Mouse (Mus musculus): ENCODE data around the gene Mxra7. TPM values are rescaled to one million over a fixed set of nuclear protein-coding genes. Genes with fewer than 3 reads are reported as not detected.
"Not testable (repeated sequence)": the region's sequence is repeated elsewhere in the genome, so short reads cannot be mapped to it uniquely, and the experiment has no call there.

Gene Mxra7
- polyA plus RNA-seq, 1 experiment from 2014 or later, result 31.6 TPM

DNA sequence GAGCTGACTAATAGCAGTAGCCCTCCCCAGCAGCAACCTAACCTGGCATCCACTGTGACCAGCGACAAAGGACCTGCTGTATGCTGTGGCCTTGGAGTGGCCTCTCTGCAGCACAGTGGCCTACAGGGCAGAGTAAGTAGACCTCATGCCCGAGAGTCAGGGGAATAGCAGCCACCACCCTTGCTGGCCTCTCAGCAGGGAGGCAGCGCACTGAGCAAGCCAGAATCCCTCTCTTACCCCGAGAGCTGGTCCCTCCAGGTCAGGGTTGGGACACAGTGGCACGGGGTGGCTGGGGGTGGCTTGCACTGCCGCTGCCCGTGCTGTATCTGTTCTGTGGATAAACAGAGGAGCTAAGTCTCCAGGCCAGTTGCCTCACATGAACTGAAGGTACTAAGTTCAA lies 11.8 kb upstream of the Mxra7 start:
- no peak for DNase-seq (ENCODE audit: low spot score, missing footprints)
- H3K36me3 ChIP-seq (ENCODE audit: control insufficient read depth, insufficient read depth, low read length), result peaks cover 45% of the 10 kb centered on the region
- ATAC-seq (ENCODE audit: low FRiP score), result no peak
- H3K4me2 ChIP-seq, result no peak overlapping the region
- peak overlapping the region; percentile 16; the same call in 1 of the 2 replicates for H3K9ac ChIP-seq (ENCODE audit: low read length)
- no peak overlapping the region for H3K27ac ChIP-seq (ENCODE audit: low read depth, low read length)
- no peaks in the 10 kb centered on the region for H3K9me3 ChIP-seq (ENCODE audit: control insufficient read depth, low read length)
- 92% methylated on average over 7 of the region's 7 CpGs for WGBS
- no peaks in the 10 kb centered on the region for H3K27me3 ChIP-seq (ENCODE audit: control insufficient read depth, insufficient read depth, low read length)
- peaks cover 32% of the 10 kb centered on the region for H3K4me1 ChIP-seq (ENCODE audit: control insufficient read depth, insufficient read depth, low read length)
- no peak overlapping the region for H3K4me3 ChIP-seq (ENCODE audit: low read depth, low read length)

DNA sequence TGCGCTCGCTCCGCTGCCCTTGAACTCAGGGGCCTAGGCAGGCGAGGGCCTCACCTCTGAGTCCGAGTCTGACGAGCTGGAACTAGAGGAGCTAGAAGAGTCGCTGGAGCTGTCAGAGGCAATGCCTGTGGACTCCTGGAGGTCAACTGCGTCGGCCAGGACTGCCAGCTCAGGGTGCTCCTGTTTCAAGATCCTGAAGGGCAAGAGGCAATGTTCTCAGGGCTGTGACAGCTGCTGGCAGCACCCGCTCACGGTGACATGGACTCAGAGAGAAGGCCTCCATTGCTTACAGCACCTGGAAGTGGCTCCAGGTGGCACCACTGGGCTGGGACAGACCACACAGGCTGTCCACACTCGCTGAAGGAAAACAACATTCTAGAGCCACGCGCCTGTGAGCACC lies 11.1 kb upstream of the Mxra7 start:
- ATAC-seq (ENCODE audit: low FRiP score) (no peak), DNase-seq (ENCODE audit: low spot score, missing footprints) (no peak)
- Histone ChIP-seq H3K9me3 (ENCODE audit: control insufficient read depth, low read length) (no peaks in the 10 kb centered on the region), H3K4me2 (no peak overlapping the region), H3K36me3 (ENCODE audit: control insufficient read depth, insufficient read depth, low read length) (peaks cover 51% of the 10 kb centered on the region), H3K9ac (ENCODE audit: low read length) (no peak overlapping the region), H3K4me3 (ENCODE audit: low read depth, low read length) (no peak overlapping the region), H3K27ac (ENCODE audit: low read depth, low read length) (no peak overlapping the region), H3K4me1 (ENCODE audit: control insufficient read depth, insufficient read depth, low read length) (peaks cover 25% of the 10 kb centered on the region), H3K27me3 (ENCODE audit: control insufficient read depth, insufficient read depth, low read length) (no peaks in the 10 kb centered on the region)
- 90% methylated on average over 14 of the region's 14 CpGs for WGBS

DNA sequence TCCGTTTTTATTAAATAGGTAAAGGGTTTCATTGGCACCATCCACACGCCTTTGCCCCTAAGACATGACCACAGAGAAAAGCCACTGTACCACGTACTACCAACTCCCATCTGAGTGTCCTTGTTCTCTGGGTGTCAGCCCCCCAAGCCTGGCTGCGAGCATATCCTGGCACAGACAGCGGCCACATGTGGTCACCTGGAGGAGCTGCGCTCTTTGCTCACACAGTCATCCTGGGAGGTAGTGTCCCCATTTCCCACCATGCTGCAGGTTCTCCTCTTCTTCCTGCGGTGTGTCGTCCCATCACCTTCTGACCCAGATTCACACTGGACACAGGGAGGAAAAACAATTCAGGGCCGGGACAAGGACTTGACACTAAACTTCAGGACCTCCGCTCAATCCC lies 9.6 kb upstream of the Mxra7 start:
- peaks cover 28% of the 10 kb centered on the region for H3K4me1 ChIP-seq (ENCODE audit: control insufficient read depth, insufficient read depth, low read length)
- ATAC-seq (ENCODE audit: low FRiP score) (no peak), DNase-seq (ENCODE audit: low spot score, missing footprints) (no peak)
- H3K27ac ChIP-seq (ENCODE audit: low read depth, low read length), result no peak overlapping the region
- no peaks in the 10 kb centered on the region for H3K9me3 ChIP-seq (ENCODE audit: control insufficient read depth, low read length)
- H3K9ac ChIP-seq (ENCODE audit: low read length), result no peak overlapping the region
- 95% methylated on average over 10 of the region's 10 CpGs for WGBS
- H3K27me3 ChIP-seq (ENCODE audit: control insufficient read depth, insufficient read depth, low read length), result no peaks in the 10 kb centered on the region
- H3K4me3 ChIP-seq (ENCODE audit: low read depth, low read length), result no peak overlapping the region
- H3K36me3 ChIP-seq (ENCODE audit: control insufficient read depth, insufficient read depth, low read length), result peaks cover 52% of the 10 kb centered on the region
- no peak overlapping the region for H3K4me2 ChIP-seq

DNA sequence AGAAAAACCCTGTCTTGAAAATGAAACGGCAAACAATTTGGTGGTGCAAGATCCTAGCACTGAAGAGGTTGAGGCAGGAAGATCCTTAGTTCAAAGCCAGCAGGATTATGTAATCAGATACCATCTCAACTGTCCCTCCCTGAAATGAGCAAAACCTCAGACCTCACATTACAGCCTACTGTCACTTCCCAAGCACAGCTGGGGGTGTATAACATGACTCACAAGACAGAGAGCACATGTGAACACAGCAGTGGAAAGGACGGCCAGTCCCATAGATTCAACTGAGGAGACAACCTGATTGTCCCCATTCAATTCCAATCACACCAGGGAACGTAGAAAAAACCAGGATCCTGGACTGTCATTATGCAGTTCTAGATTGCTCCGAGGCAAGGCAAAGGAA lies 8.4 kb upstream of the Mxra7 start:
- H3K4me1 ChIP-seq (ENCODE audit: control insufficient read depth, insufficient read depth, low read length), result peaks cover 24% of the 10 kb centered on the region
- ATAC-seq (ENCODE audit: low FRiP score) (no peak), DNase-seq (ENCODE audit: low spot score, missing footprints) (no peak)
- no peak overlapping the region for H3K9ac ChIP-seq (ENCODE audit: low read length)
- no peak overlapping the region for H3K4me2 ChIP-seq
- no peak overlapping the region for H3K27ac ChIP-seq (ENCODE audit: low read depth, low read length)
- no peaks in the 10 kb centered on the region for H3K27me3 ChIP-seq (ENCODE audit: control insufficient read depth, insufficient read depth, low read length)
- peaks cover 52% of the 10 kb centered on the region for H3K36me3 ChIP-seq (ENCODE audit: control insufficient read depth, insufficient read depth, low read length)
- no peak overlapping the region for H3K4me3 ChIP-seq (ENCODE audit: low read depth, low read length)
- H3K9me3 ChIP-seq (ENCODE audit: control insufficient read depth, low read length), result no peaks in the 10 kb centered on the region
- WGBS, result 91% methylated on average over 4 of the region's 4 CpGs

DNA sequence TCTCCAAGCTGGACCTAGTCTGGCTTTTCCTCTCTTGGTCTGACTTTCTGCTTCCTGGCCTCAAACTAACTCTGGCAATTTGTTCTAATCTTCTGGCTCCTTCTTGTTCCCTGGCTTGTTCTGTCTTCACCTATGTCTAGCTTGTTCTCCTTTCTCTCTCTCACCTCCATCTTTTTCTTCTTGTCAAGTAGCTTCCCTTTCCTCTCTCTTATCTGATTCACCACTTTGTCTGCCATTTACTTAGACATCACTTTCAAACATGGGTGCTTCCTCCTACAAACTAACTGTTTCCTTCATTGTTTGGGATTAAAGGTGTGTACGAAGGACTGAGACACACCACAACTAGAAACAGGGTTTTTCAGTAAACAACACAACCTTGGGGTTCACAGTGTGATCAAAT lies 7.1 kb upstream of the Mxra7 start:
- H3K4me2 ChIP-seq, result no peak overlapping the region
- H3K9ac ChIP-seq (ENCODE audit: low read length), result no peak overlapping the region
- peaks cover 11% of the 10 kb centered on the region for H3K4me1 ChIP-seq (ENCODE audit: control insufficient read depth, insufficient read depth, low read length)
- 93% methylated on average over 1 of the region's 1 CpGs for WGBS
- no peak overlapping the region for H3K27ac ChIP-seq (ENCODE audit: low read depth, low read length)
- no peaks in the 10 kb centered on the region for H3K9me3 ChIP-seq (ENCODE audit: control insufficient read depth, low read length)
- DNase-seq (ENCODE audit: low spot score, missing footprints) (no peak), ATAC-seq (ENCODE audit: low FRiP score) (no peak)
- peaks cover 47% of the 10 kb centered on the region for H3K36me3 ChIP-seq (ENCODE audit: control insufficient read depth, insufficient read depth, low read length)
- H3K4me3 ChIP-seq (ENCODE audit: low read depth, low read length), result no peak overlapping the region
- no peaks in the 10 kb centered on the region for H3K27me3 ChIP-seq (ENCODE audit: control insufficient read depth, insufficient read depth, low read length)

DNA sequence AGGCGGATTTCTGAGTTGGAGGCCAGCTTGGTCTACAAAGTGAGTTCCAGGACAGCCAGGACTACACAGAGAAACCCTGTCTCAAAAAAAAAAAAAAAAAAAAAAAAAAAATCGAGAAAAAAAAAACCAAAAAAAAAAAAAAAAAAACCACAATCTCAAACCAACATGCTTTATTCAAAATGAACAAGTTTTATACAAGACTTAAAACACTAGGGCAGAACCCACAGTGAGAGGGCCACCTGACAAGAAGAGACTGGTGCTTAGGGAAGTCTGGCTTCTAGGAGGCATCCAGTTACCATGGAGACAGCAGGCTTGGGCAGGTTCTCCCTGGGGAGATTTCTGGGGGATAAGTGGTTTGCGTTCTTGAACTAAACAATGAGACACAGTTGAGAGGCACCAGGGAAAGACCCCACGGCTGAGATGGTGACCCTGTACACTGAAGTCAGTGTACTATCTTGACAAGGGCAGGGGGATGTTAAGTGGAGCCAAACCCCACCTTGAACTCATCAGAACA lies 4.4 kb upstream of the Mxra7 start:
- 33% methylated on average over 4 of the region's 4 CpGs for WGBS
- H3K36me3 ChIP-seq (ENCODE audit: control insufficient read depth, insufficient read depth, low read length), result peaks cover 28% of the 10 kb centered on the region
- H3K27ac ChIP-seq (ENCODE audit: low read depth, low read length), result no peak overlapping the region
- DNase-seq (ENCODE audit: low spot score, missing footprints) (no peak), ATAC-seq (ENCODE audit: low FRiP score) (no peak)
- H3K4me2 ChIP-seq, result no peak overlapping the region
- peaks cover 14% of the 10 kb centered on the region for H3K4me1 ChIP-seq (ENCODE audit: control insufficient read depth, insufficient read depth, low read length)
- no peak overlapping the region for H3K9ac ChIP-seq (ENCODE audit: low read length)
- no peaks in the 10 kb centered on the region for H3K27me3 ChIP-seq (ENCODE audit: control insufficient read depth, insufficient read depth, low read length)
- no peaks in the 10 kb centered on the region for H3K9me3 ChIP-seq (ENCODE audit: control insufficient read depth, low read length)
- no peak overlapping the region for H3K4me3 ChIP-seq (ENCODE audit: low read depth, low read length)

DNA sequence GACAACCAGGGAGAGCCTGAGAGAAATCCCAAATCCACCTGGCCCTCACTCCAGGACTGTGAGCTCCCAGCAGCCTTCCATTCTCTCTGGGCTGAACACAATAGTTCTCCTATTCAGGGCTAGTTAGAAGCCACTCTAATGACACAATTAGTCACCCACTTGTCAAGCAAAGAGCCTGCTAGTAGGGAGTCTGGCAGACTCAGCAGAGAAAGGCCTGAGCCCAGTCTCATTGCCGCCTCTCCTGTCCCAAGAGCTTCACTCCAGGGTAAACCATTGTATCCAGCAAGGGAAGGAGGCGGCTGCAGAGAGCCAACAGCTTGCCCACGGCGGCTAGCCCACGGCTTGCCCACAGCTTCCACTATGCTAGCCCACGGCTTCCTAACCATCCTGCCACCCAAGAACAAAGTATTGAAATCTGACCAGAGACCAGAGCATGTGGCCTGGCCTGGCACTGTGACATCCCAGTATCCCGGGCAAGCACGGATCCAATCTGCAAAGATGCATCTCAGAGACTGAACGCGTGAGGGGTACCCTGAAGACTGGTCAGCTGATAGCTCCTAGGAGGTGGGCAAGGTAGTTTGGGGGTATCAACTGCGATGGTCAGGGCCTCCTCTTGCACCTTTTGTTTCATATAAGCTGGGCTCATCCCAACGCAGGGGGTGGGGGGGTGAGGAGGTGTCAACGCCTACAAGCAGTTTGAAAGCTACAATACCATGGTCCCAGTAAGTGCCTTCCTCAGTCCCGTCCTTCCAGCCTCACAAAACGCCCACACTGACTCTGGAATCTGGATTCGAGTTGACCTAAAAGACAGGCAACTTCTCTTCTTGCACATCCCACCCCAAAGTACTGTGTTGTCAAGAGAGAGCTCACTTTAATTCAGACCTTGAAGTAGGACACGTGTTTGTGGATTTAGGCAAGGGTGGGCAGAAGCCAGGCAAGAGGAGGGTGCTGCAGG lies 1.0 kb downstream of the Mxra7 start:
- Histone ChIP-seq H3K36me3 (ENCODE audit: control insufficient read depth, insufficient read depth, low read length) (peaks cover 3% of the 10 kb centered on the region; the same call in 1 of the 2 replicates), H3K9ac (ENCODE audit: low read length) (peak overlapping the region; percentile 86), H3K4me3 (ENCODE audit: low read depth, low read length) (peak overlapping the region; percentile 67), H3K4me1 (ENCODE audit: control insufficient read depth, insufficient read depth, low read length) (peaks cover 29% of the 10 kb centered on the region), H3K9me3 (ENCODE audit: control insufficient read depth, low read length) (no peaks in the 10 kb centered on the region), H3K27me3 (ENCODE audit: control insufficient read depth, insufficient read depth, low read length) (no peaks in the 10 kb centered on the region), H3K4me2 (peak overlapping the region; percentile 91), H3K27ac (ENCODE audit: low read depth, low read length) (peak overlapping the region; percentile 30; the same call in 1 of the 2 replicates)
- 11% methylated on average over 17 of the region's 17 CpGs for WGBS
- DNase-seq (ENCODE audit: low spot score, missing footprints) (peak; percentile 94), ATAC-seq (ENCODE audit: low FRiP score) (no peak)

DNA sequence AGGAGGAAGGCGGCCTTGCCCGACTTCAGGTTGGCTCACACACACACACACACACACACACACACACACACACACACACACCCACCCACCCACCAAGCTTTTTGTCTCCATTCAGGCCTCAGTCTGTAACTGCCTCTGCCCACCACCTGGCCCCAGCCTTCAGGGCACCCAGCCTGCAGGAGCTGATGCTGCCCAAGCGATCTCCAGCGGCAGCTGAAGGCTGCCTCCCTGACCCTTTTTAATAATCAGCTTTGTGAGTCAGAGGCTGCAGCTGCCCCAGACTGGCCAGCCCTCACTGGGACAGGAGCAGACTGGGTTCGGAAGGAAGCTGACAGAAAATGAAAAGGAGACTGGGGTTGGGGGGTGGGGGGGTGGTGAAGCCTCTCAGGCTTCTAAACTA lies 2.6 kb downstream of the Mxra7 start:
- peaks cover 37% of the 10 kb centered on the region for H3K4me1 ChIP-seq (ENCODE audit: control insufficient read depth, insufficient read depth, low read length)
- 45% methylated on average over 5 of the region's 5 CpGs for WGBS
- peak overlapping the region; percentile 51 for H3K27ac ChIP-seq (ENCODE audit: low read depth, low read length)
- no peak for DNase-seq (ENCODE audit: low spot score, missing footprints)
- H3K36me3 ChIP-seq (ENCODE audit: control insufficient read depth, insufficient read depth, low read length), result no peaks in the 10 kb centered on the region
- peak overlapping the region; percentile 21; the same call in 1 of the 2 replicates for H3K4me2 ChIP-seq
- peak; percentile 17; the same call in 1 of the 2 replicates for ATAC-seq (ENCODE audit: low FRiP score)
- H3K27me3 ChIP-seq (ENCODE audit: control insufficient read depth, insufficient read depth, low read length), result no peaks in the 10 kb centered on the region
- H3K4me3 ChIP-seq (ENCODE audit: low read depth, low read length), result no peak overlapping the region
- no peaks in the 10 kb centered on the region for H3K9me3 ChIP-seq (ENCODE audit: control insufficient read depth, low read length)
- 0 out of 2 replicates have a peak overlapping the region, but pooled peaks have one; percentile 9 for H3K9ac ChIP-seq (ENCODE audit: low read length)

DNA sequence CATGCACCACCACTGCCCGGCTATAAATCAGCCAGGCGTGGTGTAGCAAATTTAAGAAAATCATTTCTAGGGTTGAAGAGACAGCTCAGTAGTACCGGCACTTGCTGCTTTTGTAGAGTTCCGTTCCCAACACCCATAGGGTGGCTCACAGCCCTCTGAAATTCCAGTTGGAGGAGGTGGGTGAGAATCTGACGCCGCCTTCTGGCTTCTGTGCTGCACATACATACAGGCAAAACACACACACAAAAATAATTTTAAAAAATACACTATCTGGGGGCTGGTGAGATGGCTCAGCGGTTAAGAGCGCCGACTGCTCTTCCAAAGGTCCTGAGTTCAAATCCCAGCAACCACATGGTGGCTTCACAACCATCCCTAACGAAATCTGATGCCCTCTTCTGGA lies 4.0 kb downstream of the Mxra7 start:
- not testable (repeated sequence) for H3K4me3 ChIP-seq (ENCODE audit: low read depth, low read length); DNase-seq (ENCODE audit: low spot score, missing footprints); H3K9me3 ChIP-seq (ENCODE audit: control insufficient read depth, low read length); H3K4me2 ChIP-seq; H3K36me3 ChIP-seq (ENCODE audit: control insufficient read depth, insufficient read depth, low read length); ATAC-seq (ENCODE audit: low FRiP score); H3K27me3 ChIP-seq (ENCODE audit: control insufficient read depth, insufficient read depth, low read length); H3K9ac ChIP-seq (ENCODE audit: low read length); H3K27ac ChIP-seq (ENCODE audit: low read depth, low read length)
- H3K4me1 ChIP-seq (ENCODE audit: control insufficient read depth, insufficient read depth, low read length), result peaks cover 35% of the 10 kb centered on the region
- 97% methylated on average over 9 of the region's 10 CpGs for WGBS

Measured in midbrain, embryonic 11.5 days (tissue).